Mouse (Mus musculus): ENCODE measurements around the gene Abcc10. TPM values are rescaled to one million over a fixed set of nuclear protein-coding genes. Genes with fewer than 3 reads are reported as not detected.

Abcc10 gene
- polyA plus RNA-seq, 2 experiments: 0.94 to 1.7 TPM

GRCm38 (mm10) chr17:46328723-46329122 lies 571 bp upstream of the Abcc10 start:
- no peaks in the 10 kb centered on the region for H3K9me3 ChIP-seq (ENCODE audit: control insufficient read depth, low read length)
- TF ChIP-seq CTCF (IDR thresholded peaks at IDR 0.05; ENCODE audit: low read depth) (no peak), EP300 (IDR thresholded peaks at IDR 0.05; ENCODE audit: low read depth) (no peak)
- ATAC-seq (ENCODE audit: insufficient read depth) (no peak), DNase-seq (ENCODE audit: low read depth in 3 of 3, low spot score in 3 of 3) (no peak)
- peak overlapping the region; percentile 35 to 62; a peak in 3 of 4 replicates for H3K4me3 ChIP-seq (ENCODE audit: insufficient read depth in 1 of 2, low read depth in 2 of 2, low read length in 2 of 2)
- peaks cover 8 to 19% of the 10 kb centered on the region in 2 experiments for H3K4me1 ChIP-seq (replicated peaks; ENCODE audit: control insufficient read depth in 2 of 2, insufficient read depth in 2 of 2, low read length in 1 of 2)
- 61% methylated on average over 6 of the region's 6 CpGs for WGBS (ENCODE audit: insufficient replicate concordance)
- H3K27ac ChIP-seq: peak overlapping the region; percentile 57
- H3K36me3 ChIP-seq (replicated peaks; ENCODE audit: control insufficient read depth, insufficient read depth, low read depth): no peaks in the 10 kb centered on the region
- H3K4me2 ChIP-seq (ENCODE audit: low read depth): peak overlapping the region; percentile 77
- peak overlapping the region; percentile 61; the same call in 1 of the 2 replicates for H3K9ac ChIP-seq (replicated peaks)
- H3K27me3 ChIP-seq (ENCODE audit: control insufficient read depth, insufficient read depth, low read length): no peaks in the 10 kb centered on the region

GRCm38 (mm10) chr17:46327413-46327905 lies 693 bp downstream of the Abcc10 start:
- Histone ChIP-seq H3K27ac (no peak overlapping the region), H3K4me3 (ENCODE audit: insufficient read depth in 1 of 2, low read depth in 2 of 2, low read length in 2 of 2) (peak overlapping the region; percentile 62 to 68), H3K4me1 (replicated peaks; ENCODE audit: control insufficient read depth in 2 of 2, insufficient read depth in 2 of 2, low read length in 1 of 2) (peaks cover 8 to 18% of the 10 kb centered on the region in 2 experiments), H3K9me3 (ENCODE audit: control insufficient read depth, low read length) (no peaks in the 10 kb centered on the region), H3K4me2 (ENCODE audit: low read depth) (peak overlapping the region; percentile 77), H3K27me3 (ENCODE audit: control insufficient read depth, insufficient read depth, low read length) (no peaks in the 10 kb centered on the region), H3K36me3 (replicated peaks; ENCODE audit: control insufficient read depth, insufficient read depth, low read depth) (no peaks in the 10 kb centered on the region), H3K9ac (replicated peaks) (peak overlapping the region; percentile 64)
- WGBS (ENCODE audit: insufficient replicate concordance): 6% methylated on average over 27 of the region's 27 CpGs
- ATAC-seq (ENCODE audit: insufficient read depth) (no peak), DNase-seq (ENCODE audit: low read depth in 3 of 3, low spot score in 3 of 3) (peak in 1 of 3 experiments; percentile 28)
- TF ChIP-seq CTCF (IDR thresholded peaks at IDR 0.05; ENCODE audit: low read depth) (no peak), EP300 (IDR thresholded peaks at IDR 0.05; ENCODE audit: low read depth) (no peak)

- Histone ChIP-seq H3K27me3 (ENCODE audit: control insufficient read depth, insufficient read depth, low read length) (no peaks in the 10 kb centered on the region), H3K4me1 (replicated peaks; ENCODE audit: control insufficient read depth in 2 of 2, insufficient read depth in 2 of 2, low read length in 1 of 2) (peaks cover 0 to 3% of the 10 kb centered on the region in 2 experiments; a peak in 2 of 4 replicates), H3K9ac (replicated peaks) (no peak overlapping the region), H3K27ac (no peak overlapping the region), H3K4me3 (ENCODE audit: insufficient read depth in 1 of 2, low read depth in 2 of 2, low read length in 2 of 2) (no peak overlapping the region), H3K4me2 (ENCODE audit: low read depth) (no peak overlapping the region), H3K9me3 (ENCODE audit: control insufficient read depth, low read length) (no peaks in the 10 kb centered on the region), H3K36me3 (replicated peaks; ENCODE audit: control insufficient read depth, insufficient read depth, low read depth) (no peaks in the 10 kb centered on the region)
- ATAC-seq (ENCODE audit: insufficient read depth) (no peak), DNase-seq (ENCODE audit: low read depth in 3 of 3, low spot score in 3 of 3) (no peak)
- TF ChIP-seq CTCF (IDR thresholded peaks at IDR 0.05; ENCODE audit: low read depth): no peak
- no peak for TF ChIP-seq EP300 (IDR thresholded peaks at IDR 0.05; ENCODE audit: low read depth)
- 74% methylated on average over 14 of the region's 14 CpGs for WGBS (ENCODE audit: insufficient replicate concordance)
Measured at GRCm38 (mm10) chr17:46322046-46322823, 5.9 kb downstream of the Abcc10 start.

GRCm38 (mm10) chr17:46320492-46320891 lies 7.7 kb downstream of the Abcc10 start:
- DNase-seq (ENCODE audit: low read depth in 3 of 3, low spot score in 3 of 3) (no peak), ATAC-seq (ENCODE audit: insufficient read depth) (no peak)
- no peak overlapping the region for H3K4me2 ChIP-seq (ENCODE audit: low read depth)

GRCm38 (mm10) chr17:46315813-46316212 lies 12.3 kb downstream of the Abcc10 start:
- 60% methylated on average over 10 of the region's 10 CpGs for whole genome bisulfite sequencing (ENCODE audit: insufficient replicate concordance)
- TF ChIP-seq EP300 (IDR thresholded peaks at IDR 0.05; ENCODE audit: low read depth) (no peak), CTCF (IDR thresholded peaks at IDR 0.05; ENCODE audit: low read depth) (no peak)
- Histone ChIP-seq H3K36me3 (replicated peaks; ENCODE audit: control insufficient read depth, insufficient read depth, low read depth) (no peaks in the 10 kb centered on the region), H3K27me3 (ENCODE audit: control insufficient read depth, insufficient read depth, low read length) (no peaks in the 10 kb centered on the region), H3K4me1 (replicated peaks; ENCODE audit: control insufficient read depth in 2 of 2, insufficient read depth in 2 of 2, low read length in 1 of 2) (no peaks in the 10 kb centered on the region), H3K4me2 (ENCODE audit: low read depth) (no peak overlapping the region), H3K9me3 (ENCODE audit: control insufficient read depth, low read length) (no peaks in the 10 kb centered on the region), H3K9ac (replicated peaks) (no peak overlapping the region), H3K4me3 (ENCODE audit: insufficient read depth in 1 of 2, low read depth in 2 of 2, low read length in 2 of 2) (no peak overlapping the region), H3K27ac (no peak overlapping the region)
- DNase-seq (ENCODE audit: low read depth in 3 of 3, low spot score in 3 of 3): no peak
- no peak for ATAC-seq (ENCODE audit: insufficient read depth)

More at GRCm38 (mm10) chr17:46320492-46320891, 7.7 kb downstream of the Abcc10 start:
- no peaks in the 10 kb centered on the region for H3K4me1 ChIP-seq (replicated peaks; ENCODE audit: control insufficient read depth in 2 of 2, insufficient read depth in 2 of 2, low read length in 1 of 2)
- H3K4me3 ChIP-seq (ENCODE audit: insufficient read depth in 1 of 2, low read depth in 2 of 2, low read length in 2 of 2): no peak overlapping the region
- no peak overlapping the region for H3K9ac ChIP-seq (replicated peaks)
- 60% methylated on average over 6 of the region's 6 CpGs for WGBS (ENCODE audit: insufficient replicate concordance)
- no peak overlapping the region for H3K27ac ChIP-seq
- no peaks in the 10 kb centered on the region for H3K27me3 ChIP-seq (ENCODE audit: control insufficient read depth, insufficient read depth, low read length)
- no peaks in the 10 kb centered on the region for H3K9me3 ChIP-seq (ENCODE audit: control insufficient read depth, low read length)
- no peaks in the 10 kb centered on the region for H3K36me3 ChIP-seq (replicated peaks; ENCODE audit: control insufficient read depth, insufficient read depth, low read depth)
- TF ChIP-seq EP300 (IDR thresholded peaks at IDR 0.05; ENCODE audit: low read depth) (no peak), CTCF (IDR thresholded peaks at IDR 0.05; ENCODE audit: low read depth) (no peak)

Measured in liver, embryonic 14.5 days (tissue).